Mouse (Mus musculus): ENCODE data around the gene Kirrel.

DNA sequence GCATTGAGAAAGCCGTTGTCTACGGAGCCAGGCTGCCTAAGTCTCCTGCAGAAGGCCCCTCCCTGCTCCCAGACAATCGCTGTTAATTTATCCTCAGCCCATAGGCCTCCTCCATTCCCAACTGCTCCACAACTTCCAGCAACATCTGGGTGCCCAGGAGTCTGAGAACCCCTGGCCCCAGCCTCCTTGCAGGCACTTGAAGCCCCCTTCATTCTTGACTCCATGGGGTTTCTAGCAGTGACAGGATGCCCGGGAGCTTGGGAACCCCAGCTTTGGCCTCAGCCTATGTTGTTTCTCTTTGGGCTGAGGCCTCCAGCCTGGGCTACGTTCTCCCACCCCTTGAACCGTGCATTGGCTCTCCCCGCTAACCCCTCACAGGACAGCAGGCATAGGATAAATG, 98.4 kb downstream of the Kirrel start:
- no peak for TF ChIP-seq MAX (IDR thresholded peaks at IDR 0.05; ENCODE audit: low read depth)
- TF ChIP-seq TCF3 (IDR thresholded peaks at IDR 0.05; ENCODE audit: insufficient read length, low read depth) = no peak
- TF ChIP-seq POLR2AphosphoS2 (IDR thresholded peaks at IDR 0.05; ENCODE audit: insufficient read length, low read depth) = no peak
- no peak for TF ChIP-seq USF1 (IDR thresholded peaks at IDR 0.05; ENCODE audit: low read depth)
- no peak for TF ChIP-seq E2F4 (IDR thresholded peaks at IDR 0.05; ENCODE audit: insufficient read depth)
- no peak for TF ChIP-seq POLR2A (IDR thresholded peaks at IDR 0.05; ENCODE audit: insufficient read length, low read depth)
- no peak for TF ChIP-seq REST (IDR thresholded peaks at IDR 0.05; ENCODE audit: insufficient read depth, insufficient read length)
- no peak for TF ChIP-seq CEBPB (IDR thresholded peaks at IDR 0.05; ENCODE audit: insufficient read depth, poor library complexity, severe bottlenecking)
- no peak for TF ChIP-seq TCF12 (IDR thresholded peaks at IDR 0.05; ENCODE audit: insufficient read depth, poor library complexity, severe bottlenecking)
- TF ChIP-seq MYOD1 (IDR thresholded peaks at IDR 0.05; ENCODE audit: control insufficient read depth in 1 of 3, insufficient read length in 2 of 3, low read depth in 2 of 3) = no peak
- TF ChIP-seq MYOG (IDR thresholded peaks at IDR 0.05; ENCODE audit: control insufficient read depth in 1 of 3, insufficient read depth in 1 of 3, insufficient read length in 2 of 3, low read depth in 2 of 3) = no peak

All from myocyte (in vitro differentiated cells).